Mouse (Mus musculus) mouse trophoblast stem cell (cell line): Measurements from ENCODE around the gene Prkca.

ENCODE experiments used
- in situ Hi-C, 2 experiments: fragments of 300-500 bp; cut with MseI, MboI; formaldehyde crosslinking; loops; 2 replicates in 1 of 2; 3 replicates in 1 of 2; pipeline ENCODE4 v1.15.1; 2025

The Prkca gene

DNA sequence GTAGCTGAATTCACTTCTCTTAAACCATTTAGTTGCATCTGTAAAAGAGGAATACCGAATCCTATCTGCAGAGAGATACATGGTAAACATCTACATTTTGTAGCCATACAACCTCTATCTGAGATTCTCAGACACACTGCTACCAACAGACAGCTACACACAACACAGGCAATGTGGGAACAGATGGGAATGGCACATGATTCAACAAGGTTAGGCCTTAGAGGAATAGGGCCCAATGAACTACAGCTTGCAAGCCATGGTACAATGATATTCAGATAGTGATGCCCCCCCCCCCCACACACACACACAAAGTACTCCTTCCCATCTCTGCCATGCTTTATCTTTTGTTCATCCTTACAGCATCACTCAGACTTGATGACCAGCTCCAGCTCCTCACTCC, 181.1 kb downstream of the Prkca start:
- in situ Hi-C loops, result no loop called here

DNA sequence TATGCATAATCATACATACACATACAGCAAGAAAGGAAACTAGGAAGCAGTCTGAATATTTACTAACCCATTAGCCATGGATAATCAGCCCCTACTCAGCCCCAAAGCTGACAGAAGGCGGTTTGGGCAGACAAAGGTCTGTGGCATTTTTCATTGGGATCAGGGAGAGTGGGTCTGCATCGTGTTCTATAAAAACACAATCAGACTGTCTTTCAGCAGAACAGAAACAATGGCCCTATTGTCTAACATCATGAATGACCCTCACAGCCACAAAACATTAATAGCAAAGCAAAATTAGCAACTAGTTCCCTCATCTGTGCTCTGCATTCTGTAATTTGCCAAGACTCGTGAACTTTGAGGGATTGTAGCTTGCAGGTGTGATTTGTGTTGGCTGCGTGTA, 181.6 kb downstream of the Prkca start:
- in situ Hi-C loops, result no loop called here

DNA sequence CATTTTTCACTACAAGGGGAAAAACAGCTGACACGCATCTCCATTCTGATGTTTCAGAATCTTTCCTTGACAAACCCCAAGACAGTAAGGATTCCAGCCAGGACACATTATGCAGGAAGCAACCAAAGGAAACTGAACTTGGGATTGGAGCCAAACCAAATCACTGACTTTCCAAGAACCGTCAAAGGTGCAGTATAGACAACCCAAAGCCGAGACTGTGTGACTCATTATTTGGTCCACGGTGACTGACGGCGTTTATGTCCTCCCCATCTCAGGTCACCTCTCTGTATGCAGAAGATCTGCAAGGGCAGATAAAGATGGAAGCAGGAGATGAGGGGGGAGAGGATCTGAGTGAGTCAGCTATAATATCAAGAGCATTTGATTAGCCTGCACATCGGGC, 183.7 kb downstream of the Prkca start:
- in situ Hi-C loops, result no loop called here

DNA sequence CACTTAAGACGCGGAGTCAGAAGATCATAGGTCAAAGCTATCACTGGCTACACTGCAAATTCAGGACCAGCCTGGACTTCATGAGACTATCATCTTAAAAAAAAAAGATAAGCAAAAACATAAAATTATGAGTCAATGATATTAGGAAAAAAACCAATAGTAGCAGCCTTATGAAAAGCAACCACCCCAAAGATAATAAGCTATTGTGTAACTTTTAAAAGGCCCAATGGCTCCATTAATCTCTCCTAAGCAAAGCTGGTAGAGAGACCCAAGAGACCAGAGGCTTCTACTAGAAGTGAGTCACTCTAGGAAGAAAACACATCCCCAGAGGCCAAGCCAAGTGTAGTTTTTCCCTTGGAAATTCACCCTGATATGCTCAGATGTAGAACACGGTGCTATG, 185.7 kb downstream of the Prkca start:
- in situ Hi-C loops, result no loop called here

DNA sequence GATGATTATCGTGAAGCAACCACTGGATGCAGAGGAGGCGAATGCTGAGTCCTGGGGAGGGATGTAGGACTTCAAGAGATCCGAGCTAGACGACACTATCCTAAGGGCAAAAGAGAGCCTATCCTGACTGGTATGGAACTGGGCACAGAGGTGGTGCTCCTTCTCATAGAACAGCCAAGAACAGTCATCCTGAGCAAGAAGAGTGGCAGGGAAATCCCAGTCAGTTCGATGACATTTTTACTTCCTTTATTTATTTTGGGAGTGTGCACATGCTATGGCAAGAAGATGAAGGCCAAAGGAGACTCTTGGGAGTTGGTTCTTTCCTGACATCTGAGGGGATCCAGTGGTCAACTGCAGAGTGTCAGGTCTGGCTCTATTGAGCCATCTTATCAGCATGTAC, 186.7 kb downstream of the Prkca start:
- in situ Hi-C loops, result no loop called here

DNA sequence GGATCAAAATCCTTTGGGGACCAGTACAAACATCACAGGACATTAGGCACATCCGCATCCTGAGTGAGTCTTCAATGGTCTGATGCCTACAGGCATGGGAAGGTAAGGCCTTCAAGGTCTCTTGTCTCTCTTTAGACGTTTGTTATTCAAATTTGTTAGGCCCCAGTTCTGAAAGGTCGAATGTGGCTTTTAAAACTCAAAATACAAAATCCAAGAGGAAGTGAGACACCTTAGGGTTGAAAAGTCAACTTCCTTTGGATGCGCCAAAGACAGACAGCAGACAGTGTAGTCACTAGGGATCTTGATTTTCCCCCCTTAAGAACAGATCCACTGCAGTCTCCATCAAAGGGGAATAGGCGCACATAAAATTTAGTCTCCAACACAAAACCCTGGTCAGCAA, 187.6 kb downstream of the Prkca start:
- in situ Hi-C loops, result no loop called here

DNA sequence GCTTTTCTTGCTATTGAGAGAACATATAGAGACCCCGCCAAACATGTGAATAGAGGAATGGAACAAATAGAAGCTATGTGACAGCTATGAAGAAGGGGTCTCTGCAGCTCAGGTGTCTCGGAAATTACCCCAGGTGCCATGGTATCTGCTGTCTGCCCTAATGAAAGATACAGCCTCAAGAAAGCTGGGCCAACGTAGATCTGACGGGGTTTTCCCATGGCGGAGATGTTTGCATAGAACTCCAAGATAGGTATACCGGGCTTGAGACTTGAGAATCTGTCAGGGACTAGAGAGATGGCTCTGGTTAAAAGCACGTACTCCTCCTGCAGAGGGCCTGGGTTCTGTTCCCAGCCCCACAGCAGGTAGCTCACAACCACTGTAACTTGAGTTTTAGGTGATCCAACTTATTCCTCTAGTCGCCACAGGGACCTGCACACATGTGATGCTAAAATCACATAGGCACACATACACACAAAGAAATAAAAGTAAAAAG, 188.6 kb downstream of the Prkca start:
- in situ Hi-C loops, result no loop called here

DNA sequence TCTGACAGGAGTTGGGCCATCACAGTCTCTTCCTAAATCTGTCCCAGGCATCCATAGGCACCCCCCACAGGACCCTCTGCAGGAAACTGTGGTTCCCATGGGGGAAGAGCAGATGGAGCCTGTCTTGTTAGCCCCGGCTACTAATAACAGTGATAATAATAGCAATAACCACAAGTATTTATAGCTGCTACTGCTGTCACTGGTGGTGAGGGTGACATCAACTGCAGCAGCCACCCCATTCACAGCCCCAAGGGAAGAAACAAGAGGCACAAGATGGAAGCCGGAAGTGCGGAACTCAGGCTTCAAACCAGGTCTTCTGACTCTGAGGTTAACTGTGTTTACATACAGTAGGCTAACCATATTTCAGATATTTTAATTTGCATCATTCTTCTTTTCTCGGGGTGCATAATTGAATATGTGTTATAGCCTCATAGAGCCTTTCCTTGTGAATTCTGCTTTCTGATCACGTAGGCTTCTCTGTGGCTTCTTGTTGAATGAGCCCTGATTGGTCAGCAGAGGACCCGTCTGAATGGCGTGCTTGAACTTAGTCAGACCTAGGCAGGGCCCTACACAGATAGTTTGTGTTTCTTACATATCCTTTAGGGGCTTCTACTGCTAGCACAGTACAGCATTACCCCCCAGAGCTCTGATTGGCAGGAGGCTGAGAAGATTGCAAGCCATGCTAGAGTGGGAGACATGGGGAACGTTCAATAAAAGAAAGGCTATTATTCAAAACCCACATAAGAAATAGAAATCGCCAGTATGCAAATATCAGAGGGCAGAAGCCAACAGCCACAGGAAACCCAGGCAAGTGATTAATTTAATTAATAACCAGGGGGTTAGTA, 189.5 kb downstream of the Prkca start:
- in situ Hi-C loops, result no loop called here

DNA sequence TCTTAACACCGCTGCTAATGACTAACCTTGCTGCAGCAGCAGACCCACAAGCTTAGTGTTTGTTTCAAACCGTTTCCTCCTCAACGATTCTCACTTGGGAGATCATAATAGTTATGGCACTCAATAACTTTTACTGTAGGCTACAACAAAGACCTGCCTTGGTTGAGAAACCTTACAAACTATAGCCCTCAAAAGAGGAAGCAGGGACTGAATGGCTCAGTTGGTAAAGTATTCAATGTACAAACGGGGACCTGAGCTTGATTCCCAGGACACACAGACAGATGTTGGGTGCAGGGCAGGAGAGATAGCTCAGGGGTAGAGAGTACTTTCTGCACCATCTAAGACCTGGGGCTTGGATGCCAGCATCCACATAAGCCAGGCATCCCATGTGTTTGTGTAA, 191.1 kb downstream of the Prkca start:
- in situ Hi-C loops, result no loop called here

DNA sequence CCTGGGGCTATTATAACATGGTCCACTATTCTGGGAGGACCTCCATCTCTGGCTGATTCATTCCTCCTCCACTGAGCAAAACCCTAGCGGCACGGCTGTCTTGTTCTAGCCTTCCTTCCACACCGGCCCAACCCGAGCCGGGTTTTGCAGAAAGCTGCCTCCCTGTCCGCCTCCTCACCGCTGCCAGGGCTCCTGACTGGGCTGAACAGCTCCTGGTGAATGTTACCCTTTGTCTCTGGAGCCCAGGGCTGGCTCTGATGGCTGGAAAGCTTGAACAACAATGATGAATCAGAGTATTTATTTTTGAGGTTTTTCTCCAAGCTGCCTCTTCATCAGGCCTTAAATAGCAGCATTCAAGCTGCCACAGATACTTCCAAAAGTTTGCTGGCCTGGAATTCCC, 193.3 kb downstream of the Prkca start:
- in situ Hi-C loops, result no loop called here

DNA sequence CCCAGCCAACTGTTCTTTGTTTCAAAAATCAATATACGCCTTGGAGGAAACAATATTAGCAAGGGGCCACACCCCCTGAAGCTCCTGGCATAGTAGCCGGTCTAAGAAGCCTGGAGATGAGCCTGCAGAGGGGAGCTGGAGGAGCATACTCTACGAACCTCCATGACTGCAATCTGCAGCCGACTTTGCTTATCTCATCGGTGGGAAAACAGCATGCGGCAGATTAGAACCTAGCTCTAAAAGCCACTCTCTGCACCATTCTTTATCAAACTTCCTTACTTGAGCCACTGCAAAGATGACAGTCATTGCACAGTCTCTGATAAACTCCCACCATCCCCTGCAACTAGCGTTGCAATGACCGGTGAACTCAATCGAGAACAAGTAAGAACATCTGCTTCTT, 194.5 kb downstream of the Prkca start:
- in situ Hi-C loops, result no loop called here

DNA sequence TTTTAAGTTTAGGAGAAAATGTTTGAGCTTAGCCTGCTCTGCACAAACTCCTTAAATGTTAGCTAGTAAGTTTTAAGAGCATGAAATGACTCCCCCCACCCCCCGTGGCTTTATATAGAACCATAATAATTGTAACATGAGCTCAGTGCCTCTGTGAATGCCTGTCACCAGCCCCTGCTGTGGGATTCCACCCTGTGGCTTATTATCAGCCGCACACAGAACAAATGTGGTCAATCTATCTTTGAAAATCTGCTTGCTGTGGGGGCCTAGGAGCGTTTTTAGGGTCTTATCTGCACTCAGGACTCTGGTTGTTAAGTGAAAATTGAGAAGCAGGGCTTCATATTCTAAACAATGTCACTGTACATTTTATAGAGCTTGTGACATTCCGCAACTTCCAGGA, 195.2 kb downstream of the Prkca start:
- in situ Hi-C loops, result no loop called here

DNA sequence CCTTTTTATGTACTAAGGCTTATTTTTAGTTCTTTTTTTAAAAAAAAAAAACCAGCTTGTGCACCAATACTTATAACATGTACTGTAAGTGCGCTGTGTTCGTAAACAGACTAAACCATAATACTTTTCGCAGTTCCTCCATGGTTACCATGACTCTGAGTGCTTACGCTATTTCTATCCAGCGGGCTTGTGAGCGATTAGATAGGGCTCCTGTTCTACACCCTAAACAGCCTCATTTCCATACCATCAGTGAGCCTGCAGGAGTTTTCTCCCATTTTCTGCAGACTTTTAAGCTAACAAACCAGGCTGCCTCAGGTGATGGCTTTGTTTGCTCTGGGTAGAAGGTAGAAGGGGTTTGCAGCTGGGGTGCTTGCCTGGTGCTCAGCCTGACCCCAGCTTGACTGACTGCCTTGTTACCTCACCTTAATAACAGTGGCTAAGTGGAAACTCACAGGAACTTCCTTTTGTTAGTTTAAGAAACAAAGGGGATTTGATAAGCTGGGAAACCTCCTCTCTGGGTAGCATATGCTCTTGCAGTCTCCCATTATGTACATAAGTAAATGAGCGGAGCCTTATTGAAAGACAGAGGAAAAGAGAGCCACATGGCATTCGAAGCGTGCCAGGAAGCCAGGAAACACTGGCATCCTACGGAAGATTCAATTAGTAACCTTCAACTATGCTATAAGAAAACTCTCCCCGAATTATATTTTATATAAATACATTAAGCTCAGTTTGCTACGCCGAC, 197.8 kb downstream of the Prkca start:
- in situ Hi-C loops, result no loop called here

DNA sequence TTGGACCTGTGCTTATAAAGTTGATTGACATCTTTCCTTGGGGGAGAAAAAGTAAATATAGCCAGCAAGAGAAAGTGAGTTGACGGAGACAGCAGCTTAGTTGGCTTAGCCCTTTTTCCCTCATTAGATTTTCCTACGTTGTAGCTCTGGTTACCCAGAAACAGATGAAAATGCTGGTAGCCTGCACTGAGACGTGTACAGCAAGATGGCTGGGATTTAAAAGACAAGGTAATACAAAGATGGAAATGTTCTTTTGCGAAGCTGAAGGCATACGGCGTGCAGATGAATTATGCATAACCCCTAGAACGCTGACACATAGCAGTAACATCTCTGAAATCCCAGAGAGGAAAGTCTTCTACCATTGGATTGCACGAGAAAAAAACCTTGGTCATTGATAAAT, 198.6 kb downstream of the Prkca start:
- in situ Hi-C loops, result no loop called here

DNA sequence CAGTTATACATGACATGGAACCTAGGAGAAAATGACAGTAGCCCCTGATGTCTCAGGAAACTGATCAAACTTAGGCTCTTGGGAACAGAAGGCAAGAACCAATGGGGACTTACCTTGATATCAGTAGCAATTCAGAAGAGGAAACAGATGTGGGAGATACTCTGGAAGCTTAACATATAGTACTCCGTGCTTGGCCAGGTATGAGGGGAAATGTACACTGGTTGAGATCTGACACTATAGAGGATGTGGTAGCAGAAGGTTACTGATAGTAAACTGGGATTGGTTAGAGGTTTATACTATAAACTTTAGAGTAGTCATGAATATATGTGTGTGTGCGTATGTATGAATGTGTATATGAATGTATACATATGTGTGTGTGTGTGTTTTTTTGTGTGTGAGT, 200.0 kb downstream of the Prkca start:
- in situ Hi-C loops, result no loop called here

DNA sequence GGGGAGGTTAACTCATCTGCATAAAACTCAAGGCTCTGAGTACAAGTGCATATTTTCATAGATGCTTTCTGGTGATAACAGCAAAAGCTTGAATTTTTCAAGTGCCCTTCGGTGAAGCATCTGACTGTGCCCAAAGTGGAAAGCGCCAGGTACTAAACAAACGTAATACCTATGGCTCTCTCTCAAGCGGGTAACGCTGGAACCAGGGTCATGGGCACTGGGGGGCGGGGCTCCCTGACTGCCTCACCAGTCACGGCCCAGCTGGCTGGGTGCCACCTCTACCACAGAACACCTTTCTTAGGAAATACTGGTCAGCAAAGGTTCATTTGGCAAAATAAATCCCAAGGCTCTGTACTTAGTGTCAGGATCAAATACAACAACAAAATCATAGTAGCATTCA, 203.7 kb downstream of the Prkca start:
- in situ Hi-C loops, result no loop called here

DNA sequence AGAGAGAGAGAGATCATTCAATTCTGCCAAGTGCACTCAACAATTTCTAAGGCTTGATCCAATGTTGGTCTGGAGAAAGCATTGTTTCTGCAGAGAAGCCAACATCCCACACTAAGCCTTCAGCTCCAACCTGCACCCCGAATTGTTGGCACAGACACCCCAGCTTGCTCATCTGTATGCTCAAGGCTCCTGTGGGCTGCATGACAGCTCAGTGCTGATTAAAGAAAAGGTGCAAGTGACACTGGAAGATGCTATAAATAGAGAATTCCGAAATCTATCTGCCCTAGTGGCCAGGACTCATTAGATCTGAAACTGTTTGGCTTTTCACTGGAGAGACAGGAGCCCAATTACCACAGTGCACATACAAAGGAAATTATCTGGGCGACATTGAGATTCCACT, 207.4 kb downstream of the Prkca start:
- in situ Hi-C loops, result no loop called here

DNA sequence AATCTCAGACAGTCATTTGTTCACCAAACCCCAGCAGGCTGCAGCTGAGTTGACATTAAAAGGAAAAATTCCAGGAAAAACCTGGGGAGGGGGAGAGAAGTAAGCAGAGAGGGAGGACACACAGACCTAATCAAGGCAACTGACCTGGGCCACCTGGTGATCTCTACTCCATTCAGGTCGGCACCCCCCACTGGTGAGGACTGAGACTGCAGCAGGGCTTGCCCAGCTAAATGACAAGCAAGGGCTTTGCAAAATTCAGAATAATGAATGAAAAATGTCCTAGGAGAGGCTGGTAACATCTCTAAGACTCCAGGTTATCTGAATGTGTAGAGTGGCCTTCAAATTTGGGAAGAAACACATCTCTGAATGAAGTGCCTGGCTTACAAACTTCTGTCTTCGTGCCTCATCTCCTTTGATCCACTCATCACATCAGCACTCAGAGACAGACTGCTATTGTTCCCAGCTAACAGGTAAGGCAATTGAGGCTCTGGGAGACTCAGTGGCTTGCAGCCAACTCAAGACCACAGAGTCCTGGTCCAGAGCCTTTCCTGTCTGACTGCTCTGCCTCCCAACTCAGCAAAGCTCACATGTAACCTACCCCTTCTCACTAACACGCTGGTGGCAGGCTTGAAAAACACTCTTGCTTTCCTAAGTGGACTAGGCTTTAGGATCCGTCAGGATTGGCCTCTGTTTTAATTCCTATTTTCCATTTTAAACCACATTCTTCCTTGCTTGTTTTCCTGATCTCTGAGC, 208.1 kb downstream of the Prkca start:
- in situ Hi-C loops, result no loop called here

DNA sequence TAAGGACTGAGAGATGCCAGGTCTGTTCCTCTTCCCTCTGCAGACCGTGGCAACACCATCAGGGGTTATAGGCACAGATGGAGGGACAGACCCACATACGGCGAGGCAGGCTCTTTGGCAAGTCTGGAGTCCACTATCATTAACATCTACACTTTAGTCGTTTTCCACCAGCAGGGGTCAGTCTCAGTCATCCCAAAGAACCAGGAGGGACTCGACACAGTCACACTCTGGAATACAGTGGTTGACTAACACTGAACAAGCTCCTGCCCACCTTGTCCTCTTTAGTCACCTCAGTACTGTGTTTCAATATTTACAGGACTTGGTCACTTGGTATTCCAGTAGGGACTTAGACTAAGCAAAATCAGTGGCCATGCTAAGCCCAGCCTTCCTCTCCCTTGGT, 215.1 kb downstream of the Prkca start:
- in situ Hi-C loops, result loop anchor here (5.0 kb wide), 1 partner anchor 249 kb away; no protein-coding TSS in a partner anchor

DNA sequence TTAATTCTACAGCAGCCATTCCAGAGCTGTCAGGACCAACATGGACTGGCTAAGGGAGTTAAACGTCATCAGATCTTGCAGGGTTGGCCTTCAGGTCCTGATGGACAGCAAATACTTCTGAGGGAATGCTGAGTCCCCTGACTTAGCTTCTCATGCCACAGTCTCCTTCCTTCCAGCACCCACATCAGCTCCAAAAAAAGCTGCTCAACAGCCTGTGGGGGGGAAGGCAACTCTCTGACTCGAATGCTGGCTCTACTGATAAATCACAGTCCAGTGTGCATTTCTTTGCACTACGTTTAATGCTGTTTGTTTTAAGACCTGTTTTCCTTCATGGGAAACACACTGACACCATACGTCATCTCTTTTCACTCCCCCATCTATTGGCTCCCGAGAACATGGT, 215.8 kb downstream of the Prkca start:
- in situ Hi-C loops, result loop anchor here (5.0 kb wide), 1 partner anchor 249 kb away; no protein-coding TSS in a partner anchor

DNA sequence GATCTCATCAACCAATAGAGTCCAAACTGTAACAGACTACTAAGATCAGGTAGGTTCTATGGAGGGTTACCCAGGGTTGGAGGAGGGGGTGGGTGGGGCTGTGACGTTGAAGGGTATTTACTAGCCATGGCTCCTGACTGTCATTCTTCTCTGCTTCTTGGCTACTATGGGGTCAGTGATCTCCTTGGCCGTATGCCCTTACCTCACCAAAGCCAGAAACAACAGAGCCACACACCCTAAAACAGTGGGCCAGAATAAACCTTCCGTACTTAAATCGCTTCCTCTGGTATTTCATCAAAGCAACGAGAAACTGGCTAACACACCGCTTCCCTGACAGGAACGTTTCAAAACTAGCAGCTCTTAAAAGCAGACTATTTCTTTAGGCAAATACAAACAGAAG, 221.2 kb downstream of the Prkca start:
- in situ Hi-C loops, result no loop called here

DNA sequence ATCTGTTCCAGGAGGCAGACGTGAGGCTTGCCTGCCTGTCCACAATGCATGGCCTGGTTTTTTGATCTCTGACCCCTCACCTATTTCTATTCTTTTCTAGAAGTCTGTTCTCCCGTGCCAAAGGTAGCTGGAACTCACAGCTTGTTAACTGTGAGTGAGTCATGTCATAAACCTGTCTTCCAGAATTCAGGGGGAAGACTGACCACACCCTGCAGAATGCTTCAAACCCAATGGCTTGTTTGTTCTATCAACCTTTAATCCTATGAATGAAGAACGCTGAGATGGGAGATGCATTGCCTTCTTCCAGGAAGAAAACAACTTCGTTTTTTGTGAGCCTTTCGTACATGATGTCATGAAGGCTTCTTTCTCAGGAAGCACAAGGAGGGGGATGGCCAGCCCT, 223.0 kb downstream of the Prkca start:
- in situ Hi-C loops, result no loop called here
